Mouse (Mus musculus) hindbrain, embryonic 12.5 days (tissue): ENCODE data around the gene Cmtm8. TPM values are rescaled to one million over a fixed set of nuclear protein-coding genes. Genes with fewer than 3 reads are reported as not detected.

Experiments
- ATAC-seq: fragments of 200-750 bp; cut with Nextera tagmentation; 2 replicates; pipeline ENCODE4 v1.8.0; 2017; ENCODE audit warnings: moderate TSS enrichment; ENCODE audit not compliant: low FRiP score
- H3K27ac ChIP-seq: fragments of 300-500 bp; sonication (generic); 2 replicates; pipeline ENCODE4 v1.5.1; 2016; ENCODE audit warnings: mild to moderate bottlenecking
- H3K27me3 ChIP-seq: fragments of 300-500 bp; sonication (generic); 2 replicates; pipeline ENCODE4 v1.6.1; 2016; ENCODE audit warnings: mild to moderate bottlenecking
- H3K36me3 ChIP-seq: fragments of 300-500 bp; sonication (generic); 2 replicates; pipeline ENCODE4 v1.6.1; 2016; ENCODE audit warnings: mild to moderate bottlenecking
- H3K4me1 ChIP-seq: fragments of 300-500 bp; sonication (generic); 2 replicates; pipeline ENCODE4 v1.6.1; 2016
- H3K4me2 ChIP-seq: fragments of 300-500 bp; sonication (generic); replicated peaks from 2 replicates; pipeline ENCODE4 v1.6.1; 2016; ENCODE audit warnings: mild to moderate bottlenecking
- H3K4me3 ChIP-seq: fragments of 300-500 bp; sonication (generic); 2 replicates; pipeline ENCODE4 v1.5.1; 2016; ENCODE audit warnings: mild to moderate bottlenecking
- H3K9ac ChIP-seq: fragments of 300-500 bp; sonication (generic); 2 replicates; pipeline ENCODE4 v1.6.1; 2016; ENCODE audit warnings: mild to moderate bottlenecking, moderate library complexity
- H3K9me3 ChIP-seq: fragments of 300-500 bp; sonication (generic); replicated peaks from 2 replicates; pipeline ENCODE4 v1.6.1; 2016; ENCODE audit warnings: mild to moderate bottlenecking
- WGBS: fragments of 180-500 bp; shearing (Covaris S2); methylation state at CpG from one replicate; pipeline ENCODE4 v1.1.7; 2016; 5-methylcytosine and 5-hydroxymethylcytosine counted together
- polyA plus RNA-seq: library from polyadenylated mRNA; unstranded; fragments of >200 nt; fragmentation: Nextera tagmentation; extraction: Ambion mirVana; gene quantifications from 2 replicates; pipeline ENCODE4 v1.2.1, GENCODE M21; 2016

Gene Cmtm8
- polyA plus RNA-seq, 1 experiment from 2014 or later: 41.5 TPM

GRCm38 (mm10) chr9:114742731-114743130, 101.2 kb downstream of the Cmtm8 start:
- Histone ChIP-seq H3K9me3 (no peaks in the 10 kb centered on the region), H3K9ac (no peak overlapping the region), H3K4me2 (no peak overlapping the region), H3K27me3 (no peaks in the 10 kb centered on the region), H3K27ac (no peak overlapping the region), H3K4me1 (no peaks in the 10 kb centered on the region), H3K36me3 (peaks cover 26% of the 10 kb centered on the region), H3K4me3 (no peak overlapping the region)
- ATAC-seq: no peak
- 79% methylated on average over 2 of the region's 2 CpGs for WGBS

GRCm38 (mm10) chr9:114740336-114740735, 103.6 kb downstream of the Cmtm8 start:
- H3K27ac ChIP-seq: no peak overlapping the region
- no peaks in the 10 kb centered on the region for H3K9me3 ChIP-seq
- H3K9ac ChIP-seq: no peak overlapping the region
- no peak for ATAC-seq
- H3K4me1 ChIP-seq: no peaks in the 10 kb centered on the region
- H3K4me2 ChIP-seq: no peak overlapping the region
- H3K36me3 ChIP-seq: peaks cover 11% of the 10 kb centered on the region; the same call in 1 of the 2 replicates
- WGBS: 94% methylated on average over 9 of the region's 9 CpGs
- H3K4me3 ChIP-seq: no peak overlapping the region
- no peaks in the 10 kb centered on the region for H3K27me3 ChIP-seq

Other genes starting within 250 kb of the Cmtm8 start
- gene Cnot10, start 204.0 kb downstream of the Cmtm8 start, polyA plus RNA-seq: 67.2 and 71.9 TPM in 2 replicates
- 124 and 125 TPM in 2 replicates for gene Dync1li1, start 155.4 kb downstream of the Cmtm8 start, polyA plus RNA-seq
- gene Cmtm6, start 113.0 kb downstream of the Cmtm8 start, polyA plus RNA-seq: 25.8 and 26.0 TPM in 2 replicates
- gene Cmtm7, start 62.3 kb downstream of the Cmtm8 start, polyA plus RNA-seq: 43.9 and 50.9 TPM in 2 replicates
- gene Gpd1l, start 89.8 kb upstream of the Cmtm8 start, polyA plus RNA-seq: 16.3 and 17.2 TPM in 2 replicates
- 2.9 and 3.3 TPM in 2 replicates for gene Osbpl10, start 134.4 kb upstream of the Cmtm8 start, polyA plus RNA-seq
- gene Rps27rt, start 138.6 kb upstream of the Cmtm8 start, polyA plus RNA-seq: 350 and 413 TPM in 2 replicates